Mouse (Mus musculus) thymus, adult 2 months (tissue): ENCODE measurements at regions not wholly inside any gene's neighbourhood (a gene's known extent, or its start where the extent isn't known, plus 50 kb on each side); places are given as distances from the start of the nearest gene placed in this dataset.

Experiments
- CTCF ChIP-seq: fragments of 200-500 bp; IDR thresholded peaks from 2 replicates; pipeline ENCODE4 v1.5.1; 2012; ENCODE audit warnings: mild to moderate bottlenecking, control low read depth, low read length, moderate library complexity, borderline replicate concordance; ENCODE audit not compliant: control insufficient read depth, poor library complexity, insufficient read depth; ENCODE audit errors: extremely low read depth
- POLR2A ChIP-seq: fragments of 200-500 bp; IDR thresholded peaks from 2 replicates; pipeline ENCODE4 v1.6.1; 2012; ENCODE audit warnings: mild to moderate bottlenecking, low read length, control low read depth, moderate library complexity; ENCODE audit not compliant: control insufficient read depth, poor library complexity, insufficient read depth; ENCODE audit errors: extremely low read depth

GRCm38 (mm10) chr10:126809587-126809986 lies 91.6 kb downstream of the Atp23 start:
- TF ChIP-seq CTCF (no peak), POLR2A (no peak)
